Mouse (Mus musculus) midbrain, embryonic 11.5 days (tissue): ENCODE data around the gene Olfr558. TPM values are rescaled to one million over a fixed set of nuclear protein-coding genes. Genes with fewer than 3 reads are reported as not detected.

ENCODE experiments used
- ATAC-seq: fragments of 200-750 bp; cut with Nextera tagmentation; 2 replicates; pipeline ENCODE4 v1.8.0; 2017; ENCODE audit warnings: moderate TSS enrichment, moderate library complexity; ENCODE audit not compliant: low FRiP score
- DNase-seq: peaks from one replicate; pipeline ENCODE4 v3.0.0; 2015; ENCODE audit warnings: low spot score; ENCODE audit errors: missing footprints
- H3K27ac ChIP-seq: fragments of 300-500 bp; sonication (generic); 2 replicates; pipeline ENCODE4 v1.5.1; 2014; ENCODE audit warnings: low read depth, low read length
- H3K27me3 ChIP-seq: fragments of 300-500 bp; sonication (generic); 2 replicates; pipeline ENCODE4 v1.6.1; 2014; ENCODE audit warnings: mild to moderate bottlenecking, low read length, moderate library complexity, mixed read lengths; ENCODE audit not compliant: control insufficient read depth, insufficient read depth
- H3K36me3 ChIP-seq: fragments of 300-500 bp; sonication (generic); 2 replicates; pipeline ENCODE4 v1.6.1; 2014; ENCODE audit warnings: mild to moderate bottlenecking, low read length, moderate library complexity, mixed read lengths; ENCODE audit not compliant: control insufficient read depth, insufficient read depth
- H3K4me1 ChIP-seq: fragments of 300-500 bp; sonication (generic); 2 replicates; pipeline ENCODE4 v1.6.1; 2014; ENCODE audit warnings: low read length; ENCODE audit not compliant: control insufficient read depth, insufficient read depth
- H3K4me2 ChIP-seq: fragments of 300-500 bp; sonication (generic); 2 replicates; pipeline ENCODE4 v1.6.1; 2014; ENCODE audit warnings: mild to moderate bottlenecking, moderate library complexity
- H3K4me3 ChIP-seq: fragments of 300-500 bp; sonication (generic); 2 replicates; pipeline ENCODE4 v1.5.1; 2014; ENCODE audit warnings: low read depth, low read length
- H3K9ac ChIP-seq: fragments of 300-500 bp; sonication (generic); 2 replicates; pipeline ENCODE4 v1.6.1; 2014; ENCODE audit warnings: low read length
- H3K9me3 ChIP-seq: fragments of 300-500 bp; sonication (generic); 2 replicates; pipeline ENCODE4 v1.6.1; 2016; ENCODE audit warnings: low read length; ENCODE audit not compliant: control insufficient read depth
- WGBS: fragments of 180-500 bp; shearing (Covaris S2); extraction: QIAGEN DNeasy Blood & Tissue Kit; methylation state at CpG from one replicate; pipeline ENCODE4 v1.1.7; 2014; 5-methylcytosine and 5-hydroxymethylcytosine counted together
- polyA plus RNA-seq: library from polyadenylated mRNA; unstranded; fragments of >200 nt; fragmentation: Nextera tagmentation; extraction: Ambion mirVana; gene quantifications from 2 replicates; pipeline ENCODE4 v1.2.1, GENCODE M21; 2014

Olfr558 gene
- polyA plus RNA-seq, 1 experiment from 2014 or later, result not detected

DNA sequence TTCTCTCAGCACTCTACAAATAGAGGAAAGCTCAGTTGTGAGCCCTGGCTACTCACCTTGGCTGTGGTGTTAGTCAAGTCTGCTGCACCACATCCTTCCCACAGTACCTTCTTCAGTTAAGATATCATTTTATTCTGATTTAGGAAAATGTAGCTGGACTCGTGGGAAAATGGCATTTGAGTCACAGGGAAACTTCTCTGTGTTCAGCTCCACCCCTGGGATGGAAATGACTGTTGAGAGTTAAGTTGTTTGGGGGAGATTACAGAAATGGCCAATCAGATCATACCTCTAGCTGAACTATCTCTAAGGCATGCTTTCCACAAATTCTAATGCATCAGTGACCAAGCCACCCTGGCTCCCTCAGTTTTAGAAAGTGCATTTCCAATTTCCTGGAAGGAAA lies 17.0 kb downstream of the Olfr558 start, which contains the start of gene Olfr33:
TSS of gene Olfr33 (minus strand) at position 101 of the 400 bp plus-strand sequence.
- H3K9ac ChIP-seq, result no peak within 1 kb of the TSS

DNA sequence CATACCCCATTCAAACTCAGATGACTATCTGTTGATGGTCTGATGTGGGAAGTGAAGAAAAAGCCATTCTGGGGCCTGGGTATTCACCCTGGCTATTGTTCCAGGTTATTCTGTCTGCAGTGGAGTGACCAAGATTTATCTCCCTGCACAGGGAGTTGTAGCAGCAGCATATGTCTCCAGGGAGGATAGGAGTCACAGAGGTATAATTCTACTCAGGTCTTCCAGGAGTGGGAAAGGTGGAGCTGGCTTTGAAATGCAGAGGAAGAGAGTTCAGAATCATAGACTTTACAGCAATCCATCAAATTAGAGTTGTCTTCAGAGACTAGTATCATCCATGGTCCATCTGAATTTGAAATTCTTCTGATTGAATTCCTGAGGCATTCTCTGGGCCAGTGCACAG lies 25.4 kb downstream of the Olfr558 start, which contains the start of gene Olfr559:
TSS of gene Olfr559 (minus strand) at position 101 of the 400 bp plus-strand sequence.
- Histone ChIP-seq H3K27ac (no peak within 1 kb of the TSS), H3K4me2 (no peak within 1 kb of the TSS), H3K4me1 (no peaks in the 10 kb centered on the region), H3K36me3 (no peaks in the 10 kb centered on the region), H3K27me3 (no peaks in the 10 kb centered on the region), H3K9ac (no peak within 1 kb of the TSS), H3K4me3 (no peak within 1 kb of the TSS), H3K9me3 (no peaks in the 10 kb centered on the region)
- no peak for DNase-seq
- no peak for ATAC-seq

More for the DNA sequence above, 17.0 kb downstream of the Olfr558 start, which contains the start of gene Olfr33:
- ATAC-seq, result no peak
- H3K36me3 ChIP-seq, result no peaks in the 10 kb centered on the region
- no peak for DNase-seq
- no peaks in the 10 kb centered on the region for H3K4me1 ChIP-seq
- no peak within 1 kb of the TSS for H3K4me2 ChIP-seq
- H3K27me3 ChIP-seq, result no peaks in the 10 kb centered on the region
- WGBS, result 42% methylated on average over 1 of the region's 1 CpGs
- H3K4me3 ChIP-seq, result no peak within 1 kb of the TSS
- no peak within 1 kb of the TSS for H3K27ac ChIP-seq
- no peaks in the 10 kb centered on the region for H3K9me3 ChIP-seq

DNA sequence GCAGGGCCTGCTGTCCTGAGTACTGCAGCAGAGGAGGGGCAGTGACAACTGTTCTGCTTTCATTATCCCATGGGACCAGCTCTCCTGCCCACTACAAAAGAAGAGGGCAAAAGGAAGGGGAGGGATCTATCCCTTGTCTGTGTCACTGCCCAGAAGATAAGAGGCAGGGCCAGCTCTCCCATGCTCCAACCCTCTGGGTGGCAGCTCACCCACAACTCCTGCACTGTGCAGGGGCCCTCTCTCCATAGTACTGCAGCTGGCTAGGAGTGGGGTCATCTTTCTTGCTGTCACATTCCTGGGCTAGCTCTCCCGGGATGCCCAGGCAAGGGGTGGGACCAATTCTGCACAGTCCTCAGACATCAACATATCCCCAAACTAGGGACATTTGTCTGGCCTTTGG lies 31.8 kb downstream of the Olfr558 start:
- Histone ChIP-seq H3K36me3 (no peaks in the 10 kb centered on the region), H3K27me3 (no peaks in the 10 kb centered on the region), H3K4me1 (no peaks in the 10 kb centered on the region), H3K27ac (no peak overlapping the region), H3K9me3 (no peaks in the 10 kb centered on the region), H3K9ac (no peak overlapping the region), H3K4me2 (no peak overlapping the region), H3K4me3 (no peak overlapping the region)
- WGBS, result 75% methylated on average over 1 of the region's 1 CpGs
- DNase-seq (no peak), ATAC-seq (no peak)

DNA sequence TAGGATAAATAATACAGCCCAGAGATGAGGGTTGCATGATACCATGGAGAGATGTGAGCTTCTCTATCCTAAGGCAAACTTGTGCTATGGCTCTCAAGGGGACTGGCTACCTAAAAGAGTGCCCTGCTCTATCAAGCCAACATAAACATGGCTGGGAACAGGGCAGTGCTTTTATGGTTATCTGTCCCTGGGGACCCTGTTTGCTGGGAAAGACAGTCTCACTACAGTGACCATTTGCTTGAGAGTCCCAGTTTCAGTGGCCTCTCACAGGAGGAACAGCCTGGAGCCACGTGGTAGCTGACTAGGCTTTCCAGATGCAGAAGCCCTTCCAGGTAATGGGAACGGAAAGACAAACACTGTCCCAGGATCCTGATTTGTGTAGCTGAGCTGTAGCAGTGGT lies 35.7 kb downstream of the Olfr558 start:
- H3K4me3 ChIP-seq, result no peak overlapping the region
- ATAC-seq (no peak), DNase-seq (no peak)
- H3K36me3 ChIP-seq, result no peaks in the 10 kb centered on the region
- no peaks in the 10 kb centered on the region for H3K27me3 ChIP-seq
- H3K27ac ChIP-seq, result no peak overlapping the region
- 64% methylated on average over 2 of the region's 2 CpGs for WGBS
- no peaks in the 10 kb centered on the region for H3K4me1 ChIP-seq
- no peak overlapping the region for H3K9ac ChIP-seq
- H3K4me2 ChIP-seq, result no peak overlapping the region
- no peaks in the 10 kb centered on the region for H3K9me3 ChIP-seq

DNA sequence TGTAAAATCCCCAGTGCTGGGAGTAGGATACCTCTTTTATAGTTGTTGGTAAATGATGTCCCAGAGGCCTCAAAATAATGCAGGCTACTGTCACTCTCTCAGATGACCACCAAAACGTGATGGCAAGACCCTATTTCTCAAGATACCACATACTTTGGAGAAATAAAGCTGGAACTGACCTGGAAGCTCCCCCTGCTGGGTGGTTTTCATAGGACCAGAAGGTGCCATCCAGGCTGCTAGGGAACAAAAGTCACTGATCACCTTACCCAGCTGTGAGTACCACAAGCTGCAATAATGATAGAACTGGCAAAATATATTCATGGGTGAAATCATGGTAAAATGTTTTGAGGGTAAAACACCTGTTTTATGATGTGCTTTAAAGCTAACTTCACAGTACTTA lies 50.1 kb downstream of the Olfr558 start:
- DNase-seq (no peak), ATAC-seq (no peak)
- H3K4me3 ChIP-seq, result no peak overlapping the region
- no peaks in the 10 kb centered on the region for H3K9me3 ChIP-seq
- no peaks in the 10 kb centered on the region for H3K27me3 ChIP-seq
- 15% methylated on average over 1 of the region's 1 CpGs for WGBS
- no peaks in the 10 kb centered on the region for H3K4me1 ChIP-seq
- H3K9ac ChIP-seq, result no peak overlapping the region
- H3K4me2 ChIP-seq, result no peak overlapping the region
- no peak overlapping the region for H3K27ac ChIP-seq
- no peaks in the 10 kb centered on the region for H3K36me3 ChIP-seq

DNA sequence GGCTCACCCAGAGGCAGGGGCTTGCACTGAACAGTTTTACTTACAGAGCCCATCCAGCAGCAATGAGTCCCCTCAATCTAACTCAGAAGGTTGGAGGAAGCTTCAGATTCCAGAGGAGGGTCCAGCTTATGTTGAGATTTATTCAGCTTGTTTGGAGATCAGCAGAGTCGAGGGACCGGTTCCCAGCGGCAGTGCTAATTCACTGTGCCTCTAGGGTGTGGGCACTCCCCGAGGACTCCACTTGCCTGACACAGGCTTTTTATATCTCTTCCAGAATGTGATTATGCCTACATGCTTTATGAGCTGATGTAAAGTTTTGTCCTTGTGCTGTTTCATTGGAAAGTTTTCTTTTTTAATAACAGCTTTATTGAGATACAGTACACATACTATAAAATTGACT lies 57.3 kb downstream of the Olfr558 start, which contains the start of the genes Olfr560 and Olfr78:
TSS of gene Olfr560 (minus strand) at position 101 of the 400 bp plus-strand sequence.
TSS of gene Olfr78 (minus strand) at position 206 of the 400 bp plus-strand sequence.
- H3K9ac ChIP-seq, result no peak within 1 kb of the TSS
- no peaks in the 10 kb centered on the region for H3K36me3 ChIP-seq
- no peak for ATAC-seq
- H3K27me3 ChIP-seq, result no peaks in the 10 kb centered on the region
- no peaks in the 10 kb centered on the region for H3K4me1 ChIP-seq
- no peak within 1 kb of the TSS for H3K27ac ChIP-seq
- WGBS, result 80% methylated on average over 4 of the region's 4 CpGs
- no peaks in the 10 kb centered on the region for H3K9me3 ChIP-seq
- DNase-seq, result no peak
- H3K4me2 ChIP-seq, result no peak within 1 kb of the TSS
- H3K4me3 ChIP-seq, result no peak within 1 kb of the TSS

Other genes with a start within 250 kb of the Olfr558 start
- 0.25 and 0.33 TPM in 2 replicates for gene Olfr543, start 220.5 kb upstream of the Olfr558 start, polyA plus RNA-seq
- gene Olfr544, start 213.9 kb upstream of the Olfr558 start, polyA plus RNA-seq, result 0.04 and 0.10 TPM in 2 replicates
- 0.16 TPM in 1 of 2 replicates, not detected in the other for gene Olfr545, start 202.6 kb upstream of the Olfr558 start, polyA plus RNA-seq
- not detected in 2 replicates for gene Olfr547, start 167.5 kb upstream of the Olfr558 start, polyA plus RNA-seq
- gene Olfr548-ps1, start 161.3 kb upstream of the Olfr558 start, polyA plus RNA-seq, result not detected in 2 replicates
- not detected in 2 replicates for gene Olfr549, start 152.3 kb upstream of the Olfr558 start, polyA plus RNA-seq
- 0.42 and 0.44 TPM in 2 replicates for gene Trim21, start 136.7 kb upstream of the Olfr558 start, polyA plus RNA-seq
- not detected in 2 replicates for gene Olfr550, start 130.8 kb upstream of the Olfr558 start, polyA plus RNA-seq
- gene Olfr551, start 110.3 kb upstream of the Olfr558 start, polyA plus RNA-seq, result not detected in 2 replicates
- gene Olfr552, start 104.4 kb upstream of the Olfr558 start, polyA plus RNA-seq, result not detected in 2 replicates
- not detected in 2 replicates for gene Olfr553, start 84.0 kb upstream of the Olfr558 start, polyA plus RNA-seq
- gene Olfr554, start 63.8 kb upstream of the Olfr558 start, polyA plus RNA-seq, result not detected in 2 replicates
- gene Olfr555, start 43.4 kb upstream of the Olfr558 start, polyA plus RNA-seq, result not detected in 2 replicates
- not detected in 2 replicates for gene Olfr556, start 37.3 kb upstream of the Olfr558 start, polyA plus RNA-seq
- gene Trim68, start 14.9 kb upstream of the Olfr558 start, polyA plus RNA-seq, result 9.5 and 10.8 TPM in 2 replicates
- gene Olfr557, start 6.3 kb upstream of the Olfr558 start, polyA plus RNA-seq, result not detected in 2 replicates
- gene Olfr33, start 16.9 kb downstream of the Olfr558 start, polyA plus RNA-seq, result not detected in 2 replicates
- gene Olfr559, start 25.3 kb downstream of the Olfr558 start, polyA plus RNA-seq, result not detected in 2 replicates
- gene Olfr560, start 57.2 kb downstream of the Olfr558 start, polyA plus RNA-seq, result not detected in 2 replicates
- not detected in 2 replicates for gene Olfr78, start 57.3 kb downstream of the Olfr558 start, polyA plus RNA-seq
- gene Olfr561, start 69.0 kb downstream of the Olfr558 start, polyA plus RNA-seq, result not detected in 2 replicates
- gene Olfr564, start 101.3 kb downstream of the Olfr558 start, polyA plus RNA-seq, result not detected in 2 replicates
- not detected in 2 replicates for gene Olfr566, start 156.6 kb downstream of the Olfr558 start, polyA plus RNA-seq
- not detected in 2 replicates for gene Olfr568, start 174.9 kb downstream of the Olfr558 start, polyA plus RNA-seq
- gene Olfr569, start 188.7 kb downstream of the Olfr558 start, polyA plus RNA-seq, result not detected in 2 replicates
- gene Olfr570, start 192.4 kb downstream of the Olfr558 start, polyA plus RNA-seq, result not detected in 2 replicates
- 0.11 TPM in 1 of 2 replicates, not detected in the other for gene Olfr571, start 215.3 kb downstream of the Olfr558 start, polyA plus RNA-seq
- not detected in 2 replicates for gene Olfr572, start 222.2 kb downstream of the Olfr558 start, polyA plus RNA-seq
- gene Olfr573-ps1, start 240.4 kb downstream of the Olfr558 start, polyA plus RNA-seq, result not detected in 2 replicates
- gene Olfr574, start 246.3 kb downstream of the Olfr558 start, polyA plus RNA-seq, result not detected in 2 replicates